In the genomic region with DNA sequence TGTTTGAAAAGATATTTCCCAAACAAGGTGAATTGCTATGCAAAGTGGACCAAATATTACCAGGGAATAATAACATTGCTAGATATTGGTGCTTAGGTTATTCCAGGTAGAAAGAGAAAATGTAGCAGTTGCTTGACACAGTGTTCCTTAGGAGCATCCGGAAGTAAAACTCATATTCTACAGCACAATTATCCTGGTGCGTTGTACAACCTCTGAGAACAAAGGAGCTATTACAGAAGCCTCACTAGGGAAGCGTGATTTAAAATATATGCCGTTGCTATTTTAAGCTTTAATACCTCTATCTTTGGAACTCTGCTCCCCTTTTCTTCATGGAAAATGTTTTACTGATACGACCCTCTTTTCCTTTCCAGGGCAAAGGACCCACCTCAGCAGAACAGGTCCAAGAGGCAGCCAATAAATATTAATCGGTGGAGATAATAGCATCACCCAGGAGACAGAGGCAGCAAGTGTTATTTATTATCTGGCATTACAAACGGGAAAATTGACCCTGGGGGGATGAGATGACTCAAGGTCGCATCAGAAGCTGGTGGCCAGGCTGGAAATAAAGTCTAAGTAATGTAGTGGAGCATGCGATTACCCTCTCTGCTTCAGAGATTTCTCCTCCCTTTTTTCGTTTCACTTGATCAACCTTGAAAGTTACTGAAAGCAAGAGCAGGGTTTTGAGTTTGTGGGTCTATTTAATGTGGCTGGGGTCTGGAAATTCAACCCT, we compare ENCODE assay signal across 23 mouse cellular contexts. TPM values are rescaled to one million over a fixed set of nuclear protein-coding genes. Genes with fewer than 3 reads are reported as not detected.
DNase-seq lines count a peak whose midpoint lies in the region; ATAC-seq and TF ChIP-seq lines count a peak whose summit lies in the region.
"Had no signal": no experiment of that assay in that cellular context is flagged by ENCODE, and none has a peak within 500 bp of the region (broad histone marks: within the 10 kb centered on the region; RNA-seq: fewer than 3 reads in every experiment).

No protein-coding gene starts in this region.

- no peaks in the 10 kb centered on the region for H3K4me1 ChIP-seq in forebrain, embryonic 16.5 days (replicated peaks; ENCODE audit: control insufficient read depth, insufficient read depth, low read length)
- no peaks in the 10 kb centered on the region for H3K4me1 ChIP-seq in forebrain, embryonic 14.5 days (ENCODE audit: control insufficient read depth, insufficient read depth, low read length)
- H3K4me1 ChIP-seq in midbrain, postnatal 0 days (ENCODE audit: insufficient read depth, low read length), result no peaks in the 10 kb centered on the region
- no peaks in the 10 kb centered on the region for H3K4me1 ChIP-seq in midbrain, embryonic 11.5 days (ENCODE audit: control insufficient read depth, insufficient read depth, low read length)
- H3K4me1 ChIP-seq in kidney, postnatal 0 days (replicated peaks; ENCODE audit: insufficient read depth, low read length), result no peaks in the 10 kb centered on the region
- H3K4me1 ChIP-seq in small intestine, adult 2 months (ENCODE audit: control insufficient read depth, insufficient read depth, insufficient read length, low read length), result peaks cover 25% of the 10 kb centered on the region; the same call in 1 of the 2 replicates
- H3K4me1 ChIP-seq: hindbrain, embryonic 15.5 days; liver, embryonic 13.5 days had no signal

- TF ChIP-seq CTCF in midbrain, postnatal 0 days (IDR thresholded peaks at IDR 0.05), result no peak
- no peak for TF ChIP-seq CTCF in kidney, postnatal 0 days (IDR thresholded peaks at IDR 0.05; ENCODE audit: low read depth)
- no peak for TF ChIP-seq CTCF in small intestine, adult 2 months (IDR thresholded peaks at IDR 0.05; ENCODE audit: extremely low read depth, insufficient read length, insufficient replicate concordance, low read depth, low read length)

- H3K9ac ChIP-seq in forebrain, embryonic 16.5 days (replicated peaks; ENCODE audit: low read depth, low read length), result no peak overlapping the region
- no peak overlapping the region for H3K9ac ChIP-seq in forebrain, embryonic 14.5 days (ENCODE audit: low read length)
- H3K9ac ChIP-seq in midbrain, postnatal 0 days (replicated peaks; ENCODE audit: low read length, poor library complexity, severe bottlenecking), result no peak overlapping the region
- no peak overlapping the region for H3K9ac ChIP-seq in midbrain, embryonic 11.5 days (ENCODE audit: low read length)
- no peak overlapping the region for H3K9ac ChIP-seq in kidney, postnatal 0 days (ENCODE audit: low read depth, low read length)
- H3K9ac ChIP-seq: hindbrain, embryonic 15.5 days; limb, embryonic 12.5 days; liver, embryonic 13.5 days; lung, embryonic 15.5 days; stomach, embryonic 15.5 days had no signal

- WGBS in forebrain, embryonic 16.5 days, result 77% methylated on average over 10 of the region's 10 CpGs
- WGBS in forebrain, embryonic 14.5 days, result 78% methylated on average over 10 of the region's 10 CpGs
- 35% methylated on average over 10 of the region's 10 CpGs for WGBS in midbrain, postnatal 0 days
- 53% methylated on average over 10 of the region's 10 CpGs for WGBS in midbrain, embryonic 11.5 days
- WGBS in kidney, postnatal 0 days, result 30% methylated on average over 10 of the region's 10 CpGs
- 46% methylated on average over 10 of the region's 10 CpGs for WGBS in small intestine, adult 2 months

- H3K27ac ChIP-seq in forebrain, embryonic 16.5 days (ENCODE audit: low read length), result no peak overlapping the region
- H3K27ac ChIP-seq in forebrain, embryonic 14.5 days (ENCODE audit: low read depth, low read length), result no peak overlapping the region
- no peak overlapping the region for H3K27ac ChIP-seq in midbrain, postnatal 0 days (ENCODE audit: low read depth, low read length)
- H3K27ac ChIP-seq in midbrain, embryonic 11.5 days (ENCODE audit: low read depth, low read length), result no peak overlapping the region
- H3K27ac ChIP-seq in kidney, postnatal 0 days, result no peak overlapping the region
- peak overlapping the region; percentile 41 for H3K27ac ChIP-seq in small intestine, adult 2 months (ENCODE audit: insufficient read depth, low read depth, low read length)
- H3K27ac ChIP-seq: hindbrain, embryonic 15.5 days; left cerebral cortex, adult 2 months; limb, embryonic 12.5 days; liver, embryonic 13.5 days; lung, embryonic 15.5 days; stomach, embryonic 15.5 days had no signal

- H3K36me3 ChIP-seq in forebrain, embryonic 16.5 days (ENCODE audit: control insufficient read depth, insufficient read depth), result no peaks in the 10 kb centered on the region
- H3K36me3 ChIP-seq in forebrain, embryonic 14.5 days (ENCODE audit: control insufficient read depth, insufficient read depth, low read length), result no peaks in the 10 kb centered on the region
- H3K36me3 ChIP-seq in midbrain, postnatal 0 days (ENCODE audit: insufficient read depth, low read length), result no peaks in the 10 kb centered on the region
- no peaks in the 10 kb centered on the region for H3K36me3 ChIP-seq in midbrain, embryonic 11.5 days (ENCODE audit: control insufficient read depth, insufficient read depth, low read length)
- no peaks in the 10 kb centered on the region for H3K36me3 ChIP-seq in kidney, postnatal 0 days (ENCODE audit: insufficient read depth, low read length)
- no peaks in the 10 kb centered on the region for H3K36me3 ChIP-seq in small intestine, adult 2 months (ENCODE audit: control insufficient read depth, insufficient read depth, low read length)
- H3K36me3 ChIP-seq: hindbrain, embryonic 15.5 days; limb, embryonic 12.5 days; liver, embryonic 13.5 days; lung, embryonic 15.5 days; stomach, embryonic 15.5 days had no signal

- peak; percentile 47; the same call in 1 of the 2 replicates for ATAC-seq in forebrain, embryonic 16.5 days
- ATAC-seq in forebrain, embryonic 14.5 days, result no peak
- no peak for ATAC-seq in midbrain, postnatal 0 days (ENCODE audit: low FRiP score)
- ATAC-seq in midbrain, embryonic 11.5 days (ENCODE audit: low FRiP score), result no peak
- ATAC-seq in kidney, postnatal 0 days (replicated peaks; ENCODE audit: low FRiP score, low read depth), result peak; percentile 66; the same call in 1 of the 2 replicates
- ATAC-seq: intestine, embryonic 16.5 days had no signal

- no peak overlapping the region for H3K4me2 ChIP-seq in forebrain, embryonic 16.5 days (ENCODE audit: low read length)
- no peak overlapping the region for H3K4me2 ChIP-seq in forebrain, embryonic 14.5 days (ENCODE audit: low read length)
- no peak overlapping the region for H3K4me2 ChIP-seq in midbrain, postnatal 0 days (ENCODE audit: low read depth, low read length, poor library complexity, severe bottlenecking)
- no peak overlapping the region for H3K4me2 ChIP-seq in midbrain, embryonic 11.5 days
- no peak overlapping the region for H3K4me2 ChIP-seq in kidney, postnatal 0 days (ENCODE audit: low read length)
- H3K4me2 ChIP-seq: heart, embryonic 11.5 days; hindbrain, embryonic 15.5 days; limb, embryonic 12.5 days; liver, embryonic 13.5 days; lung, embryonic 15.5 days; stomach, embryonic 15.5 days had no signal

- TF ChIP-seq POLR2A in small intestine, adult 2 months (IDR thresholded peaks at IDR 0.05; ENCODE audit: low read depth, low read length), result no peak

- H3K27me3 ChIP-seq in forebrain, embryonic 16.5 days (replicated peaks; ENCODE audit: control insufficient read depth, insufficient read depth, low read length), result no peaks in the 10 kb centered on the region
- no peaks in the 10 kb centered on the region for H3K27me3 ChIP-seq in forebrain, embryonic 14.5 days (replicated peaks; ENCODE audit: control insufficient read depth, insufficient read depth, low read length)
- no peaks in the 10 kb centered on the region for H3K27me3 ChIP-seq in midbrain, postnatal 0 days (ENCODE audit: insufficient read depth, low read length)
- H3K27me3 ChIP-seq in midbrain, embryonic 11.5 days (ENCODE audit: control insufficient read depth, insufficient read depth, low read length), result no peaks in the 10 kb centered on the region
- no peaks in the 10 kb centered on the region for H3K27me3 ChIP-seq in kidney, postnatal 0 days (ENCODE audit: insufficient read depth, low read length)
- no peaks in the 10 kb centered on the region for H3K27me3 ChIP-seq in small intestine, adult 2 months (ENCODE audit: control insufficient read depth, insufficient read depth, low read length)
- H3K27me3 ChIP-seq: hindbrain, embryonic 15.5 days; limb, embryonic 12.5 days; liver, embryonic 13.5 days; lung, embryonic 15.5 days; stomach, embryonic 15.5 days had no signal

- intact Hi-C loops in left cerebral cortex, postnatal 4 days (cut with DNase I), result no loop called here

- no peaks in the 10 kb centered on the region for H3K9me3 ChIP-seq in forebrain, embryonic 16.5 days (ENCODE audit: control insufficient read depth, low read length)
- H3K9me3 ChIP-seq in forebrain, embryonic 14.5 days (replicated peaks; ENCODE audit: control insufficient read depth, low read length), result no peaks in the 10 kb centered on the region
- no peaks in the 10 kb centered on the region for H3K9me3 ChIP-seq in midbrain, postnatal 0 days (ENCODE audit: low read length)
- no peaks in the 10 kb centered on the region for H3K9me3 ChIP-seq in midbrain, embryonic 11.5 days (ENCODE audit: control insufficient read depth, low read length)
- H3K9me3 ChIP-seq in kidney, postnatal 0 days (replicated peaks; ENCODE audit: low read length), result no peaks in the 10 kb centered on the region
- H3K9me3 ChIP-seq: hindbrain, embryonic 15.5 days; limb, embryonic 12.5 days; liver, embryonic 13.5 days; lung, embryonic 15.5 days; stomach, embryonic 15.5 days had no signal

- DNase-seq in forebrain, embryonic 14.5 days (ENCODE audit: low spot score), result no peak
- peak; percentile 14 for DNase-seq in midbrain, postnatal 0 days (ENCODE audit: low spot score)
- DNase-seq in midbrain, embryonic 11.5 days (ENCODE audit: low spot score, missing footprints), result no peak
- peak; percentile 77 for DNase-seq in kidney, postnatal 0 days (ENCODE audit: low spot score)
- DNase-seq in left cerebral cortex, postnatal 4 days, result no peak
- DNase-seq: cerebellum, adult 18-20 months; heart, postnatal 14 days; liver, embryonic 13.5 days; right cerebral cortex, adult 18-20 months had no signal

- H3K4me3 ChIP-seq in forebrain, embryonic 16.5 days (replicated peaks; ENCODE audit: low read length), result no peak overlapping the region
- H3K4me3 ChIP-seq in forebrain, embryonic 14.5 days (ENCODE audit: low read depth, low read length), result no peak overlapping the region
- H3K4me3 ChIP-seq in midbrain, postnatal 0 days (ENCODE audit: low read depth, low read length), result no peak overlapping the region
- H3K4me3 ChIP-seq in midbrain, embryonic 11.5 days (ENCODE audit: low read depth, low read length), result no peak overlapping the region
- H3K4me3 ChIP-seq in kidney, postnatal 0 days (replicated peaks; ENCODE audit: low read depth, low read length), result no peak overlapping the region
- no peak overlapping the region for H3K4me3 ChIP-seq in small intestine, adult 2 months (ENCODE audit: low read depth, low read length)
- H3K4me3 ChIP-seq: hindbrain, embryonic 15.5 days; left cerebral cortex, adult 2 months; limb, embryonic 12.5 days; liver, embryonic 13.5 days; lung, embryonic 15.5 days; stomach, embryonic 15.5 days had no signal

RNA-seq across cellular contexts. Expression of a gene that starts 6.4 kb away (rescaled TPM):
- polyA plus RNA-seq in forebrain, embryonic 16.5 days (2015; fragmentation: Nextera tagmentation; extraction: Ambion mirVana), result not detected in 2 replicates
- not detected in 2 replicates for polyA plus RNA-seq in forebrain, embryonic 14.5 days (2014; fragmentation: Nextera tagmentation; extraction: Ambion mirVana)
- not detected in 2 replicates for total RNA-seq in midbrain, postnatal 0 days (2014; rRNA removed)
- not detected in 2 replicates for polyA plus RNA-seq in midbrain, postnatal 0 days (2015; fragmentation: Nextera tagmentation; extraction: Ambion mirVana)
- polyA plus RNA-seq in midbrain, embryonic 11.5 days (2014; fragmentation: Nextera tagmentation; extraction: Ambion mirVana), result not detected in 2 replicates
- 0.31 and 0.39 TPM in 2 replicates for polyA plus RNA-seq in kidney, postnatal 0 days (2015; fragmentation: Nextera tagmentation; extraction: Ambion mirVana)
- polyA plus RNA-seq in small intestine, adult 2 months (2012; rRNA removed), result 13.4 and 33.9 TPM in 2 replicates
- total RNA-seq in left cerebral cortex, postnatal 4 days (2021), result not detected
- total RNA-seq: ES-E14; gastrocnemius, postnatal 4 days; heart, postnatal 14 days; left cerebral cortex, adult 2 months; megakaryocyte progenitor cell, adult 5-6 weeks had no signal
- polyA plus RNA-seq: forebrain, embryonic 11.5 days; heart, embryonic 11.5 days; hindbrain, embryonic 15.5 days; limb, embryonic 12.5 days; liver, embryonic 13.5 days; lung, embryonic 15.5 days; spleen, adult 2 months had no signal

RNA-seq across cellular contexts. Expression of a gene that starts 25.2 kb away (rescaled TPM):
- 0.23 TPM in 1 of 2 replicates, not detected in the other for polyA plus RNA-seq in forebrain, embryonic 16.5 days (2015; fragmentation: Nextera tagmentation; extraction: Ambion mirVana)
- 0.08 TPM in 1 of 2 replicates, not detected in the other for polyA plus RNA-seq in forebrain, embryonic 14.5 days (2014; fragmentation: Nextera tagmentation; extraction: Ambion mirVana)
- total RNA-seq in midbrain, postnatal 0 days (2014; rRNA removed), result 0.11 TPM in 1 of 2 replicates, not detected in the other
- 0.11 and 0.23 TPM in 2 replicates for polyA plus RNA-seq in midbrain, postnatal 0 days (2015; fragmentation: Nextera tagmentation; extraction: Ambion mirVana)
- polyA plus RNA-seq in midbrain, embryonic 11.5 days (2014; fragmentation: Nextera tagmentation; extraction: Ambion mirVana), result not detected in 2 replicates
- polyA plus RNA-seq in kidney, postnatal 0 days (2015; fragmentation: Nextera tagmentation; extraction: Ambion mirVana), result 0.05 and 0.08 TPM in 2 replicates
- polyA plus RNA-seq in small intestine, adult 2 months (2012; rRNA removed), result 0.04 TPM in 1 of 2 replicates, not detected in the other
- total RNA-seq in left cerebral cortex, postnatal 4 days (2021), result under 1 TPM; 0.50 to 0.54 TPM
- total RNA-seq: gastrocnemius, postnatal 4 days; left cerebral cortex, adult 2 months; megakaryocyte progenitor cell, adult 5-6 weeks had no signal
- polyA plus RNA-seq: forebrain, embryonic 11.5 days; liver, embryonic 13.5 days; spleen, adult 2 months had no signal

Comparison
In these comparisons a context has a peak if more than half of its experiments do, and no peak if none do; other contexts are left out.
1. ATAC-seq: peak in forebrain, embryonic 16.5 days (single experiment) and kidney, postnatal 0 days (single experiment); none in forebrain, embryonic 14.5 days (single experiment), midbrain, postnatal 0 days (single experiment) and midbrain, embryonic 11.5 days (single experiment).
2. DNase-seq: peak in midbrain, postnatal 0 days (single experiment) and kidney, postnatal 0 days (single experiment); none in forebrain, embryonic 14.5 days (single experiment), midbrain, embryonic 11.5 days (single experiment) and left cerebral cortex, postnatal 4 days (single experiment).
3. RNA of a gene that starts 6.4 kb away (polyA plus RNA-seq): 13.4 to 33.9 TPM in small intestine, adult 2 months; 0.31 to 0.39 TPM in kidney, postnatal 0 days, not detected in forebrain, embryonic 16.5 days, not detected in forebrain, embryonic 14.5 days, not detected in midbrain, postnatal 0 days and not detected in midbrain, embryonic 11.5 days; every median in the first group is over 10 times any median in the second.